Mouse (Mus musculus) MN1 (cell line): ENCODE results near the gene Rpl10a.
"Not testable (repeated sequence)": the region's sequence is repeated elsewhere in the genome, so short reads cannot be mapped to it uniquely, and the experiment has no call there.

Experiments used
- DNase-seq: peaks from one replicate; pipeline ENCODE4 v3.0.0-alpha.2; 2016; ENCODE audit warnings: low spot score

The Rpl10a gene

GRCm38 (mm10) chr17:28358576-28359261, 30.4 kb downstream of the Rpl10a start:
- not testable (repeated sequence) for DNase-seq

GRCm38 (mm10) chr17:28360531-28361277, 32.4 kb downstream of the Rpl10a start:
- DNase-seq, result no peak

GRCm38 (mm10) chr17:28361921-28362652, 33.8 kb downstream of the Rpl10a start:
- no peak for DNase-seq

- DNase-seq, result no peak
Observed at GRCm38 (mm10) chr17:28362653-28363292, 34.5 kb downstream of the Rpl10a start.

GRCm38 (mm10) chr17:28363507-28363906, 35.2 kb downstream of the Rpl10a start:
- no peak for DNase-seq

GRCm38 (mm10) chr17:28365122-28365521, 36.9 kb downstream of the Rpl10a start, which contains the start of gene Tulp1:
Tulp1 (minus strand) TSS chr17:28365222.
- DNase-seq, result no peak

- DNase-seq, result peak; percentile 69
Observed at GRCm38 (mm10) chr17:28368449-28368848, 40.2 kb downstream of the Rpl10a start.

GRCm38 (mm10) chr17:28369056-28369455, 40.8 kb downstream of the Rpl10a start:
- no peak for DNase-seq

- DNase-seq, result peak; percentile 79
Observed at GRCm38 (mm10) chr17:28371286-28371685, 43.0 kb downstream of the Rpl10a start.

- no peak for DNase-seq
Observed at GRCm38 (mm10) chr17:28371941-28372340, 43.7 kb downstream of the Rpl10a start.

GRCm38 (mm10) chr17:28373821-28374220, 45.5 kb downstream of the Rpl10a start:
- DNase-seq, result peak; percentile 49

- no peak for DNase-seq
Observed at GRCm38 (mm10) chr17:28374494-28374893, 46.2 kb downstream of the Rpl10a start.

GRCm38 (mm10) chr17:28375592-28376061, 47.4 kb downstream of the Rpl10a start:
- no peak for DNase-seq

GRCm38 (mm10) chr17:28380255-28380654, 52.0 kb downstream of the Rpl10a start:
- DNase-seq, result no peak
